Mouse (Mus musculus) left cerebral cortex, postnatal 36 days (tissue): ENCODE data around the gene Nos1. TPM values are rescaled to one million over a fixed set of nuclear protein-coding genes. Genes with fewer than 3 reads are reported as not detected.

Source experiments
- DNase-seq, 2 experiments: peaks; one replicate each; pipeline ENCODE4 v3.0.0; 2021 to 2022; ENCODE audit warnings: low spot score in 2 of 2, mixed read lengths in 1 of 2
- intact Hi-C: fragments of 180-260 bp; cut with DNase I; formaldehyde crosslinking; loops from one replicate; pipeline ENCODE4 v1.15.1; 2025
- total RNA-seq, 2 experiments: library from RNA; stranded (reverse); gene quantifications; 2 replicates each; pipeline ENCODE4 v1.2.3; 2021

The Nos1 gene
- total RNA-seq, 2 experiments from 2014 or later: 26.0 to 31.0 TPM

GRCm38 (mm10) chr5:117888946-117889345 lies 108.1 kb downstream of the Nos1 start:
- DNase-seq: no peak
- intact Hi-C loops: no loop called here

- intact Hi-C loops: no loop called here
- no peak for DNase-seq
These were observed 108.7 kb downstream of the Nos1 start for GRCm38 (mm10) chr5:117889571-117889970.

GRCm38 (mm10) chr5:117890871-117891270 lies 110.0 kb downstream of the Nos1 start:
- intact Hi-C loops: no loop called here
- no peak for DNase-seq

- no peak for DNase-seq
- intact Hi-C loops: no loop called here
These were observed 110.7 kb downstream of the Nos1 start for GRCm38 (mm10) chr5:117891545-117891944.

GRCm38 (mm10) chr5:117894050-117894449 lies 113.2 kb downstream of the Nos1 start:
- no peak for DNase-seq
- intact Hi-C loops: no loop called here

- intact Hi-C loops: no loop called here
These were observed 117.4 kb downstream of the Nos1 start for GRCm38 (mm10) chr5:117898055-117898806.

GRCm38 (mm10) chr5:117899361-117899760 lies 118.5 kb downstream of the Nos1 start:
- peak in 1 of 2 experiments; percentile 6 for DNase-seq
- intact Hi-C loops: no loop called here

More at GRCm38 (mm10) chr5:117898055-117898806, 117.4 kb downstream of the Nos1 start:
- no peak for DNase-seq

- intact Hi-C loops: no loop called here
- DNase-seq: no peak
These were observed 120.3 kb downstream of the Nos1 start for GRCm38 (mm10) chr5:117900921-117901705.

GRCm38 (mm10) chr5:117903534-117903933 lies 122.7 kb downstream of the Nos1 start:
- no peak for DNase-seq
- intact Hi-C loops: no loop called here

GRCm38 (mm10) chr5:117905728-117906127 lies 124.9 kb downstream of the Nos1 start:
- DNase-seq: no peak
- intact Hi-C loops: no loop called here

GRCm38 (mm10) chr5:117909524-117909923 lies 128.7 kb downstream of the Nos1 start:
- DNase-seq: no peak
- intact Hi-C loops: no loop called here

- peak; percentile 26 to 32 for DNase-seq
- intact Hi-C loops: no loop called here
These were observed 135.5 kb downstream of the Nos1 start for GRCm38 (mm10) chr5:117916349-117916748.

- intact Hi-C loops: no loop called here
- DNase-seq: no peak
These were observed 136.1 kb downstream of the Nos1 start for GRCm38 (mm10) chr5:117916906-117917305.

- no peak for DNase-seq
- intact Hi-C loops: no loop called here
These were observed 141.1 kb downstream of the Nos1 start for GRCm38 (mm10) chr5:117921786-117922528.

- DNase-seq: no peak
- intact Hi-C loops: no loop called here
These were observed 142.9 kb downstream of the Nos1 start for GRCm38 (mm10) chr5:117923688-117924087.

GRCm38 (mm10) chr5:117928553-117928952 lies 147.7 kb downstream of the Nos1 start:
- DNase-seq: no peak
- intact Hi-C loops: no loop called here

GRCm38 (mm10) chr5:117932222-117932621 lies 151.4 kb downstream of the Nos1 start:
- DNase-seq: no peak
- intact Hi-C loops: loop anchor here (5.0 kb wide), 3 partner anchors 90 to 425 kb away; no protein-coding TSS in a partner anchor

- intact Hi-C loops: loop anchor here (5.0 kb wide), 3 partner anchors 91 to 426 kb away; no protein-coding TSS in a partner anchor
- DNase-seq: peak; percentile 82
These were observed 152.0 kb downstream of the Nos1 start for GRCm38 (mm10) chr5:117932862-117933261.

GRCm38 (mm10) chr5:117936346-117936745 lies 155.5 kb downstream of the Nos1 start:
- intact Hi-C loops: no loop called here
- no peak for DNase-seq

- DNase-seq: no peak
- intact Hi-C loops: no loop called here
These were observed 156.4 kb downstream of the Nos1 start for GRCm38 (mm10) chr5:117937186-117937585.
